Mouse (Mus musculus) liver, adult 2 months (tissue): ENCODE measurements around the gene Gm7579. TPM values are rescaled to one million over a fixed set of nuclear protein-coding genes. Genes with fewer than 3 reads are reported as not detected.
"Not testable (repeated sequence)": the region's sequence is repeated elsewhere in the genome, so short reads cannot be mapped to it uniquely, and the experiment has no call there.

ENCODE experiments used
- DNase-seq: peaks from one replicate; pipeline ENCODE4 v3.0.0-alpha.2; 2011; ENCODE audit warnings: low read depth, low spot score; ENCODE audit errors: extremely low read depth
- H3K27ac ChIP-seq: fragments of 200-500 bp; replicated peaks from 2 replicates; pipeline ENCODE4 v1.5.1; 2012; ENCODE audit warnings: low read depth, mild to moderate bottlenecking, control low read depth, inconsistent platforms, low read length; ENCODE audit not compliant: insufficient read depth
- H3K27me3 ChIP-seq: fragments of 200-500 bp; 2 replicates; pipeline ENCODE4 v1.6.1; 2012; ENCODE audit warnings: mild to moderate bottlenecking, moderate library complexity, low read length, inconsistent platforms; ENCODE audit not compliant: control insufficient read depth, insufficient read depth
- H3K36me3 ChIP-seq: fragments of 200-500 bp; 2 replicates; pipeline ENCODE4 v1.6.1; 2012; ENCODE audit warnings: low read length, inconsistent platforms; ENCODE audit not compliant: control insufficient read depth, insufficient read depth
- H3K4me1 ChIP-seq: fragments of 200-500 bp; 2 replicates; pipeline ENCODE4 v1.6.1; 2011; ENCODE audit warnings: low read length; ENCODE audit not compliant: control insufficient read depth, insufficient read depth
- H3K4me3 ChIP-seq: fragments of 200-500 bp; 2 replicates; pipeline ENCODE4 v1.5.1; 2011; ENCODE audit warnings: low read depth, mild to moderate bottlenecking, control low read depth, low read length, moderate library complexity; ENCODE audit not compliant: insufficient read depth
- H3K79me2 ChIP-seq: fragments of 200-500 bp; 2 replicates; pipeline ENCODE4 v1.6.1; 2012; ENCODE audit warnings: inconsistent platforms, mild to moderate bottlenecking, low read length, moderate library complexity; ENCODE audit not compliant: control insufficient read depth, insufficient read depth
- H3K9ac ChIP-seq: fragments of 200-500 bp; 2 replicates; pipeline ENCODE4 v1.6.1; 2012; ENCODE audit warnings: low read depth, mild to moderate bottlenecking, control low read depth, inconsistent platforms, low read length
- CTCF ChIP-seq: fragments of 200-500 bp; IDR thresholded peaks from 2 replicates; pipeline ENCODE4 v1.5.1; 2011; ENCODE audit warnings: low read depth, low read length, control low read depth
- POLR2A ChIP-seq: fragments of 200-500 bp; IDR thresholded peaks from 2 replicates; pipeline ENCODE4 v1.6.1; 2011; ENCODE audit warnings: low read length, control low read depth; ENCODE audit not compliant: insufficient read depth; ENCODE audit errors: extremely low read depth
- WGBS: fragments of 180-500 bp; shearing (Covaris S2); methylation state at CpG from one replicate; pipeline ENCODE4 v1.1.7; 2018; 5-methylcytosine and 5-hydroxymethylcytosine counted together
- polyA plus RNA-seq: library from polyadenylated mRNA; depleted of rRNA; stranded (reverse); fragments of >200 nt; gene quantifications from 2 replicates; pipeline ENCODE4 v1.2.3, GENCODE M21; 2012
- total RNA-seq: library from RNA; depleted of rRNA; stranded (reverse); fragments of >200 nt; gene quantifications from 2 replicates; pipeline ENCODE4 v1.2.3, GENCODE M21; 2014

The Gm7579 gene
- total and polyA plus RNA-seq, 2 experiments, result not detected

DNA sequence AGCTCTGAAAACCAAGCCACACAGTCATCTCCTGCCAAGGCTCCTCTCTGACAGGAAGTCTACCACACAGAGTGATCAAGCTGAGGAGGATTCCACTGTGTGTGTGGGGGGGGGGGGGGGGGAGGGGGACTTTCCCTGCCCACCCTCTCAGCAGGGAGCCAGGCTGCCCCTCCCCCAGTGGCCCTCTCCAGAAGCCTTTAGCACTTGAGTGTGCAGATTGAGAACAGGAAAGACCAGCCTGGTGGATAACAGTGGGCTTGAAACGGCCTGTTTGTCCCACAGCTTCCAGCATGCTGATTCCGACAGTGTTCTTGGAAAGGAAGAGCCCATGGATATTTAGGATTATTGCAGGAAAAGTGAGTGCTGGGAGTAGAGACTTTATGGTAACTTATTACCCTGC, 12.9 kb downstream of the Gm7579 start:
- Histone ChIP-seq H3K4me3 (no peak overlapping the region), H3K27ac (no peak overlapping the region), H3K9ac (no peak overlapping the region)

GRCm38 (mm10) chr7:142229871-142230270, 18.2 kb downstream of the Gm7579 start, which contains the start of gene Krtap5-5:
Gene Krtap5-5 (minus strand): TSS chr7:142229971.
- not testable (repeated sequence) for H3K36me3 ChIP-seq, H3K9ac ChIP-seq, H3K4me3 ChIP-seq, H3K27me3 ChIP-seq, DNase-seq, H3K4me1 ChIP-seq, H3K27ac ChIP-seq, H3K79me2 ChIP-seq
- WGBS, result 36% methylated on average over 3 of the region's 3 CpGs

More for the DNA sequence above, 12.9 kb downstream of the Gm7579 start:
- Histone ChIP-seq H3K36me3 (no peaks in the 10 kb centered on the region), H3K79me2 (no peaks in the 10 kb centered on the region), H3K4me1 (no peaks in the 10 kb centered on the region), H3K27me3 (no peaks in the 10 kb centered on the region)
- WGBS, result 41% methylated on average over 2 of the region's 2 CpGs
- DNase-seq, result no peak
- TF ChIP-seq CTCF (no peak), POLR2A (no peak)

DNA sequence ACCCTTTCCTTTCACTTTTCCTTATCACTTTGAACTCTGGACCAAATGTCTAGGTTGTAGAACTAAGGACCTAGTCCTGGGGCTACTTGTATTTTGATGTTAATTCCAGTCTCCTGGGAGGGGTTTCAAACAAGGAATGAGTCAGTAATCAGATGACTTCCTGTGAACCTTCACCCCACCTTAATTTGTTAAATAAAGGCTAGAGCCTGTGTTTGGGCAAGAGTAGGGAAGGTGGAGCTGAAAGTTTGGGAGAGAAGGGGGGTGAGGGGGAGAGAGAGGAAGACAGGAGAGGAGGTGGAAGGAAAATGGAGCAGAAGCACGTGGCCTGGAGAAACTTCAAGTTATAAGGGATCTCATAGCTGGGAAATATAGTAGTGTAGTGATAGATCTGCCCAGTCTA, 19.9 kb downstream of the Gm7579 start:
- Histone ChIP-seq H3K27ac (no peak overlapping the region), H3K4me3 (no peak overlapping the region), H3K9ac (no peak overlapping the region), H3K27me3 (no peaks in the 10 kb centered on the region), H3K79me2 (no peaks in the 10 kb centered on the region), H3K36me3 (no peaks in the 10 kb centered on the region), H3K4me1 (no peaks in the 10 kb centered on the region)
- no peak for DNase-seq
- TF ChIP-seq CTCF (no peak), POLR2A (no peak)
- WGBS, result 44% methylated on average over 1 of the region's 1 CpGs

GRCm38 (mm10) chr7:142240978-142241377, 29.3 kb downstream of the Gm7579 start, which contains the start of gene Gm40460:
Gene Gm40460 (minus strand): TSS chr7:142241078.
- H3K27me3 ChIP-seq, result no peaks in the 10 kb centered on the region
- no peaks in the 10 kb centered on the region for H3K36me3 ChIP-seq
- TF ChIP-seq CTCF, result no peak
- no peak for TF ChIP-seq POLR2A
- no peak within 1 kb of the TSS for H3K27ac ChIP-seq
- no peak for DNase-seq
- H3K9ac ChIP-seq, result no peak within 1 kb of the TSS
- WGBS, result 53% methylated on average over 2 of the region's 2 CpGs
- H3K79me2 ChIP-seq, result no peaks in the 10 kb centered on the region
- H3K4me3 ChIP-seq, result no peak within 1 kb of the TSS
- no peaks in the 10 kb centered on the region for H3K4me1 ChIP-seq

DNA sequence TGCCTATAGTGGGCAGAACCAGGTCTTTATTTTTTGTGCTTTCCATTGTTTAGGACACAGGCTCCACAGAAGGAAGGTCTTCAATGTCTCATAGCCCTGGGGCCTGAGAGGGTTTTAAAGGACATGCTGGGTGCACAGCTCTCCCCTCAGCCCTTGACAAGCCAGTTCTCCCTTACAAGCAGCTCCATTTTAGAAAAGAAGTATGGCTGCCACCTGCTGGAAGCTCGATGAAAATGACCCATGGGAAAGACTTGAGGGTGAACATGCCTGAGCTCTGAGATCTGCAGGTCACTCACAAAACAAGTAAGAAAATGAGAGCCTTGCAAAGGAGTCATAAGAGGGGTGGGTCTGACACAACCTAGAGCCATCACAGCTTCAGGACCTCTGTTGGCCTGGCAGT, 38.2 kb downstream of the Gm7579 start:
- no peak overlapping the region for H3K9ac ChIP-seq
- no peaks in the 10 kb centered on the region for H3K36me3 ChIP-seq
- WGBS, result 0% methylated on average over 1 of the region's 1 CpGs
- TF ChIP-seq CTCF, result peak; percentile 34
- no peak for TF ChIP-seq POLR2A
- H3K27ac ChIP-seq, result no peak overlapping the region
- H3K4me3 ChIP-seq, result no peak overlapping the region
- no peaks in the 10 kb centered on the region for H3K4me1 ChIP-seq
- peak; percentile 8 for DNase-seq
- no peaks in the 10 kb centered on the region for H3K79me2 ChIP-seq
- H3K27me3 ChIP-seq, result peaks cover 3% of the 10 kb centered on the region; the same call in 1 of the 2 replicates

GRCm38 (mm10) chr7:142255517-142255916, 43.9 kb downstream of the Gm7579 start:
- WGBS, result 0% methylated on average over 2 of the region's 2 CpGs
- H3K9ac ChIP-seq, result no peak overlapping the region
- DNase-seq, result peak; percentile 8

DNA sequence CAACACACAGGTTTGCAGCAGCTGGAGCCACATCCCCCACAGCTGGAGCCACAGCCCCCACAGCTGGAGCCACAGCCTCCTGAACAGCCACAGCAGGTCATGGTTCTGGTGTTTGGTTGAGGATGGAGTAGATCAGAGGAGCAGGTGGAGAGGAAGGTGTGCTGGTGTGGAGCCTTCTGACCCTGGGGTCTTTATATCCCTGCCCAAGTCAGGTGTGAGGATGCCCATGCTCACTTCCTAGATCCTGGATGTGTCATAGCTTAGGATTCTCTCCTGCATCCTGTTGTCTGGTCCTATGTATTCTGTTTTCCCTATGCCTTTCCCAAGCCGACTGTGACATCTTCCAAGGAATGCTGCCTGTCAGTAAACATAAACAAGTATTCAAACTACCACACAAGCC, 46.6 kb downstream of the Gm7579 start, which contains the start of gene Gm2431:
TSS of gene Gm2431 (minus strand) at position 101 of the 400 bp plus-strand sequence.
- H3K27ac ChIP-seq, H3K4me3 ChIP-seq, H3K27me3 ChIP-seq, H3K79me2 ChIP-seq, H3K9ac ChIP-seq, H3K36me3 ChIP-seq, H3K4me1 ChIP-seq, DNase-seq: not testable (repeated sequence)
- WGBS, result 36% methylated on average over 1 of the region's 1 CpGs

More at GRCm38 (mm10) chr7:142255517-142255916, 43.9 kb downstream of the Gm7579 start:
- H3K27me3 ChIP-seq, result peaks cover 3% of the 10 kb centered on the region; the same call in 1 of the 2 replicates
- no peaks in the 10 kb centered on the region for H3K4me1 ChIP-seq
- TF ChIP-seq CTCF (peak; percentile 77), POLR2A (no peak)
- H3K36me3 ChIP-seq, result no peaks in the 10 kb centered on the region
- no peak overlapping the region for H3K27ac ChIP-seq
- H3K4me3 ChIP-seq, result no peak overlapping the region
- no peaks in the 10 kb centered on the region for H3K79me2 ChIP-seq
